Mouse (Mus musculus) heart, embryonic 10.5 days (tissue): ENCODE results near the gene Ncoa6. TPM values are rescaled to one million over a fixed set of nuclear protein-coding genes. Genes with fewer than 3 reads are reported as not detected.
"Not testable (repeated sequence)": the region's sequence is repeated elsewhere in the genome, so short reads cannot be mapped to it uniquely, and the experiment has no call there.

Experiments used
- DNase-seq: peaks from one replicate; pipeline ENCODE4 v3.0.0-alpha.2; 2017; ENCODE audit warnings: low spot score
- H3K27ac ChIP-seq: fragments of 300-500 bp; sonication (generic); 2 replicates; pipeline ENCODE4 v1.5.1; 2016; ENCODE audit warnings: mild to moderate bottlenecking
- H3K27me3 ChIP-seq: fragments of 300-500 bp; sonication (generic); 2 replicates; pipeline ENCODE4 v1.6.1; 2016; ENCODE audit warnings: mild to moderate bottlenecking; ENCODE audit not compliant: poor library complexity, insufficient read depth, severe bottlenecking
- H3K36me3 ChIP-seq: fragments of 300-500 bp; sonication (generic); 2 replicates; pipeline ENCODE4 v1.6.1; 2016; ENCODE audit warnings: mild to moderate bottlenecking, moderate library complexity
- H3K4me1 ChIP-seq: fragments of 300-500 bp; sonication (generic); 2 replicates; pipeline ENCODE4 v1.6.1; 2016; ENCODE audit warnings: mild to moderate bottlenecking
- H3K4me3 ChIP-seq: fragments of 300-500 bp; sonication (generic); 2 replicates; pipeline ENCODE4 v1.5.1; 2016; ENCODE audit warnings: mild to moderate bottlenecking, moderate library complexity
- H3K9me3 ChIP-seq: fragments of 300-500 bp; sonication (generic); 2 replicates; pipeline ENCODE4 v1.6.1; 2016; ENCODE audit warnings: mild to moderate bottlenecking, moderate library complexity
- WGBS: fragments of 180-500 bp; shearing (Covaris S2); methylation state at CpG from one replicate; pipeline ENCODE4 v1.1.7; 2016; 5-methylcytosine and 5-hydroxymethylcytosine counted together
- polyA plus RNA-seq: library from polyadenylated mRNA; unstranded; fragments of >200 nt; fragmentation: Nextera tagmentation; extraction: Ambion mirVana; gene quantifications from 2 replicates; pipeline ENCODE4 v1.2.1, GENCODE M21; 2016

Ncoa6 gene
- polyA plus RNA-seq, 1 experiment from 2014 or later: 17.9 TPM

- Histone ChIP-seq H3K27ac (no peak overlapping the region), H3K27me3 (no peaks in the 10 kb centered on the region; the same call in 1 of the 2 replicates), H3K36me3 (no peaks in the 10 kb centered on the region), H3K4me3 (no peak overlapping the region), H3K4me1 (no peaks in the 10 kb centered on the region), H3K9me3 (no peaks in the 10 kb centered on the region)
- 87% methylated on average over 6 of the region's 6 CpGs for WGBS
- no peak for DNase-seq
Observed at GRCm38 (mm10) chr2:155490998-155491397, 17.3 kb upstream of the Ncoa6 start.

- Histone ChIP-seq H3K4me1 (no peaks in the 10 kb centered on the region), H3K27me3 (no peaks in the 10 kb centered on the region), H3K4me3 (no peak overlapping the region), H3K27ac (no peak overlapping the region), H3K36me3 (no peaks in the 10 kb centered on the region), H3K9me3 (no peaks in the 10 kb centered on the region)
- DNase-seq: no peak
- WGBS: 30% methylated on average over 3 of the region's 3 CpGs
Observed at GRCm38 (mm10) chr2:155482021-155482420, 8.3 kb upstream of the Ncoa6 start.

GRCm38 (mm10) chr2:155472671-155473569 is 774 bp downstream of the Ncoa6 start:
- no peaks in the 10 kb centered on the region for H3K36me3 ChIP-seq
- WGBS: 7% methylated on average over 71 of the region's 71 CpGs

GRCm38 (mm10) chr2:155466861-155467260 is 6.8 kb downstream of the Ncoa6 start:
- H3K4me1 ChIP-seq: peaks cover 14% of the 10 kb centered on the region
- H3K9me3 ChIP-seq: no peaks in the 10 kb centered on the region
- no peaks in the 10 kb centered on the region for H3K27me3 ChIP-seq
- WGBS: 79% methylated on average over 1 of the region's 1 CpGs
- H3K36me3 ChIP-seq: 0 out of 2 replicates have a peak, but pooled peaks cover 3% of the 10 kb centered on the region
- no peak overlapping the region for H3K27ac ChIP-seq
- no peak for DNase-seq
- H3K4me3 ChIP-seq: no peak overlapping the region

More at GRCm38 (mm10) chr2:155472671-155473569, 774 bp downstream of the Ncoa6 start:
- H3K27ac ChIP-seq: peak overlapping the region; percentile 98
- H3K9me3 ChIP-seq: no peaks in the 10 kb centered on the region
- peak overlapping the region; percentile 95 for H3K4me3 ChIP-seq
- no peak for DNase-seq
- peaks cover 24% of the 10 kb centered on the region for H3K4me1 ChIP-seq
- no peaks in the 10 kb centered on the region; the same call in 1 of the 2 replicates for H3K27me3 ChIP-seq

GRCm38 (mm10) chr2:155453591-155453990 is 20.1 kb downstream of the Ncoa6 start:
- H3K4me3 ChIP-seq: no peak overlapping the region
- H3K36me3 ChIP-seq: peaks cover 20% of the 10 kb centered on the region
- no peak overlapping the region for H3K27ac ChIP-seq
- H3K4me1 ChIP-seq: no peaks in the 10 kb centered on the region
- WGBS: 84% methylated on average over 7 of the region's 7 CpGs
- no peaks in the 10 kb centered on the region for H3K9me3 ChIP-seq
- H3K27me3 ChIP-seq: no peaks in the 10 kb centered on the region
- no peak for DNase-seq

- Histone ChIP-seq H3K27ac (no peak overlapping the region), H3K27me3 (no peaks in the 10 kb centered on the region), H3K9me3 (no peaks in the 10 kb centered on the region), H3K4me1 (no peaks in the 10 kb centered on the region), H3K4me3 (no peak overlapping the region), H3K36me3 (peaks cover 16% of the 10 kb centered on the region)
- DNase-seq: no peak
- WGBS: 86% methylated on average over 5 of the region's 5 CpGs
Observed at GRCm38 (mm10) chr2:155451256-155451655, 22.4 kb downstream of the Ncoa6 start.

- WGBS: 97% methylated on average over 1 of the region's 1 CpGs
- H3K4me3 ChIP-seq, H3K4me1 ChIP-seq, H3K36me3 ChIP-seq, H3K27ac ChIP-seq, H3K9me3 ChIP-seq, H3K27me3 ChIP-seq, DNase-seq: not testable (repeated sequence)
Observed at GRCm38 (mm10) chr2:155447906-155448305, 25.8 kb downstream of the Ncoa6 start.

GRCm38 (mm10) chr2:155443446-155443845 is 30.2 kb downstream of the Ncoa6 start:
- no peak for DNase-seq

GRCm38 (mm10) chr2:155442916-155443315 is 30.8 kb downstream of the Ncoa6 start:
- Histone ChIP-seq H3K9me3 (no peaks in the 10 kb centered on the region), H3K27ac (no peak overlapping the region), H3K4me3 (no peak overlapping the region), H3K4me1 (no peaks in the 10 kb centered on the region), H3K27me3 (no peaks in the 10 kb centered on the region), H3K36me3 (0 out of 2 replicates have a peak, but pooled peaks cover 3% of the 10 kb centered on the region)
- no peak for DNase-seq
- 88% methylated on average over 4 of the region's 4 CpGs for WGBS

More at GRCm38 (mm10) chr2:155443446-155443845, 30.2 kb downstream of the Ncoa6 start:
- 0 out of 2 replicates have a peak, but pooled peaks cover 3% of the 10 kb centered on the region for H3K36me3 ChIP-seq
- no peak overlapping the region for H3K27ac ChIP-seq
- WGBS: 77% methylated on average over 2 of the region's 2 CpGs
- H3K4me1 ChIP-seq: no peaks in the 10 kb centered on the region
- H3K9me3 ChIP-seq: no peaks in the 10 kb centered on the region
- H3K27me3 ChIP-seq: no peaks in the 10 kb centered on the region
- no peak overlapping the region for H3K4me3 ChIP-seq

GRCm38 (mm10) chr2:155436445-155436844 is 37.2 kb downstream of the Ncoa6 start:
- peaks cover 56% of the 10 kb centered on the region for H3K36me3 ChIP-seq
- no peak for DNase-seq
- H3K27ac ChIP-seq: no peak overlapping the region

GRCm38 (mm10) chr2:155420911-155421310 is 52.8 kb downstream of the Ncoa6 start:
- 79% methylated on average over 2 of the region's 2 CpGs for WGBS
- H3K36me3 ChIP-seq: peaks cover 69% of the 10 kb centered on the region
- no peak for DNase-seq
- no peaks in the 10 kb centered on the region for H3K9me3 ChIP-seq
- H3K27me3 ChIP-seq: no peaks in the 10 kb centered on the region
- H3K4me1 ChIP-seq: no peaks in the 10 kb centered on the region
- no peak overlapping the region for H3K27ac ChIP-seq
- no peak overlapping the region for H3K4me3 ChIP-seq

More at GRCm38 (mm10) chr2:155436445-155436844, 37.2 kb downstream of the Ncoa6 start:
- no peak overlapping the region for H3K4me3 ChIP-seq
- H3K4me1 ChIP-seq: no peaks in the 10 kb centered on the region
- H3K9me3 ChIP-seq: no peaks in the 10 kb centered on the region
- no peaks in the 10 kb centered on the region for H3K27me3 ChIP-seq

- no peaks in the 10 kb centered on the region for H3K4me1 ChIP-seq
- H3K36me3 ChIP-seq: peaks cover 72% of the 10 kb centered on the region
- WGBS: 78% methylated on average over 1 of the region's 1 CpGs
- no peaks in the 10 kb centered on the region for H3K9me3 ChIP-seq
- H3K27ac ChIP-seq: no peak overlapping the region
- no peak overlapping the region for H3K4me3 ChIP-seq
- DNase-seq: no peak
- no peaks in the 10 kb centered on the region for H3K27me3 ChIP-seq
Observed at GRCm38 (mm10) chr2:155404635-155405034, 69.1 kb downstream of the Ncoa6 start.

GRCm38 (mm10) chr2:155401926-155402325 is 71.8 kb downstream of the Ncoa6 start:
- Histone ChIP-seq H3K36me3 (peaks cover 67% of the 10 kb centered on the region), H3K27ac (no peak overlapping the region), H3K9me3 (no peaks in the 10 kb centered on the region), H3K27me3 (no peaks in the 10 kb centered on the region), H3K4me3 (no peak overlapping the region), H3K4me1 (no peaks in the 10 kb centered on the region)
- no peak for DNase-seq
- 96% methylated on average over 4 of the region's 4 CpGs for WGBS
